Mouse (Mus musculus) forebrain, embryonic 16.5 days (tissue): Measurements from ENCODE around the gene Bdp1. TPM values are rescaled to one million over a fixed set of nuclear protein-coding genes. Genes with fewer than 3 reads are reported as not detected.
A peak's percentile ranks its signal among the peaks of the same experiment; 100 is the strongest.

Experiments used
- ATAC-seq: fragments of 200-750 bp; cut with Nextera tagmentation; 2 replicates; pipeline ENCODE4 v1.8.0; 2017; ENCODE audit warnings: mild to moderate bottlenecking, moderate library complexity
- H3K27ac ChIP-seq: fragments of 300-500 bp; sonication (generic); 2 replicates; pipeline ENCODE4 v1.5.1; 2014; ENCODE audit warnings: low read length, control low read depth
- H3K27me3 ChIP-seq: fragments of 300-500 bp; sonication (generic); replicated peaks from 2 replicates; pipeline ENCODE4 v1.6.1; 2014; ENCODE audit warnings: low read length; ENCODE audit not compliant: control insufficient read depth, insufficient read depth
- H3K36me3 ChIP-seq: fragments of 300-500 bp; sonication (generic); 2 replicates; pipeline ENCODE4 v1.6.1; 2014; ENCODE audit not compliant: control insufficient read depth, insufficient read depth
- H3K4me1 ChIP-seq: fragments of 300-500 bp; sonication (generic); replicated peaks from 2 replicates; pipeline ENCODE4 v1.6.1; 2014; ENCODE audit warnings: low read length; ENCODE audit not compliant: control insufficient read depth, insufficient read depth
- H3K4me2 ChIP-seq: fragments of 300-500 bp; sonication (generic); 2 replicates; pipeline ENCODE4 v1.6.1; 2014; ENCODE audit warnings: mild to moderate bottlenecking, low read length, control low read depth
- H3K4me3 ChIP-seq: fragments of 300-500 bp; sonication (generic); replicated peaks from 2 replicates; pipeline ENCODE4 v1.5.1; 2014; ENCODE audit warnings: mild to moderate bottlenecking, low read length, control low read depth
- H3K9ac ChIP-seq: fragments of 300-500 bp; sonication (generic); replicated peaks from 2 replicates; pipeline ENCODE4 v1.6.1; 2014; ENCODE audit warnings: low read depth, low read length, control low read depth
- H3K9me3 ChIP-seq: fragments of 300-500 bp; sonication (generic); 2 replicates; pipeline ENCODE4 v1.6.1; 2016; ENCODE audit warnings: low read length; ENCODE audit not compliant: control insufficient read depth
- WGBS: fragments of 180-500 bp; shearing (Covaris S2); extraction: QIAGEN DNeasy Blood & Tissue Kit; methylation state at CpG from one replicate; pipeline ENCODE4 v1.1.7; 2014; 5-methylcytosine and 5-hydroxymethylcytosine counted together
- polyA plus RNA-seq: library from polyadenylated mRNA; unstranded; fragments of >200 nt; fragmentation: Nextera tagmentation; extraction: Ambion mirVana; gene quantifications from 2 replicates; pipeline ENCODE4 v1.2.1, GENCODE M21; 2015

The Bdp1 gene
- polyA plus RNA-seq = 28.7 and 34.5 TPM in 2 replicates

- ATAC-seq = peak; percentile 72
- peak within 1 kb of the TSS; percentile 69 for H3K9ac ChIP-seq
- H3K4me2 ChIP-seq = peak within 1 kb of the TSS; percentile 69
- no peaks in the 10 kb centered on the region for H3K36me3 ChIP-seq
- H3K27me3 ChIP-seq = no peaks in the 10 kb centered on the region; the same call in 1 of the 2 replicates
- under 1% methylated on average over 44 of the region's 44 CpGs for WGBS
- no peaks in the 10 kb centered on the region for H3K9me3 ChIP-seq
- H3K27ac ChIP-seq = peak within 1 kb of the TSS; percentile 77
- peak within 1 kb of the TSS; percentile 52 for H3K4me3 ChIP-seq
- H3K4me1 ChIP-seq = peaks cover 25% of the 10 kb centered on the region
Measured at GRCm38 (mm10) chr13:100103748-100104254, at the start of gene Bdp1. Bdp1 (minus strand) TSS chr13:100104070.

- Histone ChIP-seq H3K36me3 (no peaks in the 10 kb centered on the region), H3K27me3 (no peaks in the 10 kb centered on the region), H3K4me1 (no peaks in the 10 kb centered on the region), H3K9me3 (no peaks in the 10 kb centered on the region), H3K4me3 (no peak overlapping the region), H3K9ac (no peak overlapping the region), H3K4me2 (no peak overlapping the region), H3K27ac (no peak overlapping the region)
- no peak for ATAC-seq
- WGBS = 69% methylated on average over 1 of the region's 1 CpGs
Measured at GRCm38 (mm10) chr13:100152659-100153058, 48.8 kb upstream of the Bdp1 start.

- H3K9me3 ChIP-seq = no peaks in the 10 kb centered on the region
- peaks cover 21% of the 10 kb centered on the region for H3K36me3 ChIP-seq
- no peak for ATAC-seq
- H3K4me1 ChIP-seq = no peaks in the 10 kb centered on the region
- no peak overlapping the region for H3K4me3 ChIP-seq
- 85% methylated on average over 8 of the region's 8 CpGs for WGBS
- H3K9ac ChIP-seq = no peak overlapping the region
- no peak overlapping the region for H3K27ac ChIP-seq
- H3K27me3 ChIP-seq = no peaks in the 10 kb centered on the region
- H3K4me2 ChIP-seq = no peak overlapping the region
Measured at GRCm38 (mm10) chr13:100141646-100142314, 37.9 kb upstream of the Bdp1 start.

- Histone ChIP-seq H3K9me3 (no peaks in the 10 kb centered on the region), H3K27me3 (no peaks in the 10 kb centered on the region), H3K27ac (no peak overlapping the region), H3K4me1 (peaks cover 16% of the 10 kb centered on the region), H3K36me3 (peaks cover 14% of the 10 kb centered on the region), H3K9ac (peak overlapping the region; percentile 92), H3K4me2 (peak overlapping the region; percentile 97), H3K4me3 (peak overlapping the region; percentile 99)
- WGBS = 5% methylated on average over 10 of the region's 10 CpGs
- peak; percentile 24 for ATAC-seq
Measured at GRCm38 (mm10) chr13:100125258-100125643, 21.4 kb upstream of the Bdp1 start.

GRCm38 (mm10) chr13:100124423-100125257, 20.8 kb upstream of the Bdp1 start, which contains the start of gene Smn1:
Smn1 (plus strand) TSS chr13:100124852.
- Histone ChIP-seq H3K9me3 (no peaks in the 10 kb centered on the region), H3K36me3 (peaks cover 14% of the 10 kb centered on the region), H3K4me3 (peak within 1 kb of the TSS; percentile 99), H3K27ac (peak within 1 kb of the TSS; percentile 50; the same call in 1 of the 2 replicates), H3K9ac (peak within 1 kb of the TSS; percentile 92), H3K4me2 (peak within 1 kb of the TSS; percentile 97), H3K4me1 (peaks cover 16% of the 10 kb centered on the region), H3K27me3 (no peaks in the 10 kb centered on the region)
- 5% methylated on average over 42 of the region's 42 CpGs for WGBS
- peak; percentile 99 for ATAC-seq

GRCm38 (mm10) chr13:100123970-100124369, 20.1 kb upstream of the Bdp1 start:
- H3K4me1 ChIP-seq = peaks cover 16% of the 10 kb centered on the region
- peak overlapping the region; percentile 92; the same call in 1 of the 2 replicates for H3K9ac ChIP-seq
- 85% methylated on average over 3 of the region's 3 CpGs for WGBS
- H3K9me3 ChIP-seq = no peaks in the 10 kb centered on the region
- H3K4me2 ChIP-seq = peak overlapping the region; percentile 97
- H3K4me3 ChIP-seq = peak overlapping the region; percentile 99
- no peak for ATAC-seq
- H3K27ac ChIP-seq = no peak overlapping the region
- no peaks in the 10 kb centered on the region for H3K27me3 ChIP-seq
- peaks cover 13% of the 10 kb centered on the region for H3K36me3 ChIP-seq

GRCm38 (mm10) chr13:100112218-100112972, 8.5 kb upstream of the Bdp1 start:
- H3K27ac ChIP-seq = no peak overlapping the region
- H3K36me3 ChIP-seq = peaks cover 10% of the 10 kb centered on the region
- H3K4me1 ChIP-seq = peaks cover 18% of the 10 kb centered on the region
- 41% methylated on average over 5 of the region's 5 CpGs for WGBS
- ATAC-seq = no peak
- H3K9me3 ChIP-seq = no peaks in the 10 kb centered on the region
- H3K4me2 ChIP-seq = no peak overlapping the region
- no peak overlapping the region for H3K9ac ChIP-seq
- no peaks in the 10 kb centered on the region for H3K27me3 ChIP-seq
- no peak overlapping the region for H3K4me3 ChIP-seq

GRCm38 (mm10) chr13:100107652-100108472, 4.0 kb upstream of the Bdp1 start, which contains the start of gene Serf1:
Serf1 (plus strand) TSS chr13:100108012.
- H3K9me3 ChIP-seq = no peaks in the 10 kb centered on the region
- H3K27ac ChIP-seq = peak within 1 kb of the TSS; percentile 60
- H3K36me3 ChIP-seq = no peaks in the 10 kb centered on the region
- WGBS = under 1% methylated on average over 71 of the region's 76 CpGs
- peaks cover 27% of the 10 kb centered on the region for H3K4me1 ChIP-seq
- H3K4me2 ChIP-seq = peak within 1 kb of the TSS; percentile 83
- peak within 1 kb of the TSS; percentile 97 for H3K4me3 ChIP-seq
- H3K9ac ChIP-seq = peak within 1 kb of the TSS; percentile 93
- peak; percentile 72 for ATAC-seq
- H3K27me3 ChIP-seq = no peaks in the 10 kb centered on the region; the same call in 1 of the 2 replicates
